Mouse (Mus musculus) CD4-positive, CD25-positive, alpha-beta regulatory T cell, adult 4 months (primary cell): ENCODE measurements around the gene Ing1. TPM values are rescaled to one million over a fixed set of nuclear protein-coding genes. Genes with fewer than 3 reads are reported as not detected.
"Not testable (repeated sequence)": the region's sequence is repeated elsewhere in the genome, so short reads cannot be mapped to it uniquely, and the experiment has no call there.

ENCODE experiments used
- ATAC-seq: one replicate; pipeline ENCODE4 v1.8.0; 2017
- polyA plus RNA-seq, 2 experiments: library from polyadenylated mRNA; unstranded; fragments of 100-300 nt; shearing (Covaris generic); gene quantifications; one replicate each; pipeline ENCODE4 v1.2.1; 2017

Gene Ing1
- polyA plus RNA-seq, 2 experiments from 2014 or later = 68.4 to 71.0 TPM

DNA sequence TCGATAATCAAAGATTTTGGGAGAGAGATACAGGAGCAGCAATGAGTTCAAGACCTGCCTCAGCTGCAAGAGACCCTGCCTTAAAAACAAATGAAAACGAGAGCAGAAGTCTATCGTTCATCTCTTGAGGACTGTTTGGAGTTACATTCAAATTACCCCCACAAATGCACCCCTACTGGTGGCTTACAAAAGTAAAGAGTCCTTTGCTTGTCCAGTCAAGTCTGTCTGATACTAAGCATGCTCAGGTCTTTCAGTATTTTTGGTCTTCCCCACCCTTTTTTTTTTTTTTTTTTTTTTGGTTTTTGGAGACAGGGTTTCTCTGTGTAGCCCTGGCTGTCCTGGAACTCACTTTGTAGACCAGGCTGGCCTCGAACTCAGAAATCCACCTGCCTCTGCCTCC, 3.9 kb upstream of the Ing1 start:
- not testable (repeated sequence) for ATAC-seq

DNA sequence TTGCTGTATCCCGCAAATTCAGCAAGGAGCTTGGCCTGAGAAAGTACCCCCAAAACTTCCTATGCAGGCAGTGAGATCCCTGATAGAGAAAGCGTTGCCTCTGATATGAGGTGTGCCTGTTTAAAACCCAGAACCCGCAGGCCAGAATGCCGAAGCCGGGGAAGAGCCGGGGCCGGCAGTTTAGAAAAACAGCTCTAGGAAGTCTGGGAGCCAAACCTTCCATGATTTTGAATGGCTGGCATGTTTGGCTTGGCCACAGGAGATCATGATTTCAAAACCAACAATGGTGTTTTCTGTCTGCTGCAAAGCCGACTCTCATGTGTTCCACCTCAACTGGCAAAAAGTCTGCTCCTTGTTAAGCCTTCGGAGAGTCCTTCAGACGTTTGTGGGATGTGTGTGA, 3.0 kb upstream of the Ing1 start:
- ATAC-seq = no peak

DNA sequence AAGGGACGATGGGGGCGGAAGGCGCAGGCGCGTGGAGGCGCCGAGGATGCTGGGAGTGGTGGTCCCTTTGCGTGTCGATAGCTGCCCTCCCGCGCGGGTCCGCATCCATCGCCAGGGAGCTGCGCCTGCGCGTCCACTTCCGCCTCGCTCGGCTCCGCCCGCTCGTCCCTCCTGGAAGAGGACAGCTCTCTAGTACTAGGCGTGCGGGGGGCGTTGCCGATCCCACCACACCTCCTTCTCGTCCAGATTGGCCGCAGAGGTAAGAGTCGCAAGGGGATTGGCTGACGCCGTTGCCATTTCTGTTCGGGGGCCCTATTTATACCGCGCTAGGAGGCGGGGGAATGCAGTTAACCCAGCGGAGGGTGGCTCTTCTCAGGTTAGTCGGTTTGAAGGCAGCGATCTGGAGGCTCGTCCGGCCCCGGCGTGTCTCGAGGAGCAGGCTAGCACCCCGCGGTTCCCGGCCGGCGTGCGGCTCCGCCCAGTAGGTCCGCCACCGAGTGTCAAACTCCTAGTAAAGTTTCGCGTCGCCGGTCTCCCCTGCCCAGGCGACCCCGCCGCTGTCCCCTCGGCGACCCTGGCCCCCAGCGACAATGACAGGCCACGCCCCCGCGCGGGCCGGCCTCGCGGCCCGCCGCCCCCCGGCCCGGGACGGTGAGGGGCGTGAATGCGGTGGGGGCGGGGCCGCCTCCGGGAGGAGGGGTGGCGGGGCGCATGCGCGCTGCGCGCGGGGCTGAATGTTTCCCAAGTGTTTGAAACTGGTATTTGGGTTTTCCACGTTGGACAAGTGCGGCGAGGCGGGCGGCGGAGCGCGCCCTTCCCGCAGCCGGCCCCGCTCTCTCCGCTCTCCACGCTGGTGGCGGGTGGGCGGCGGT, 585 bp downstream of the Ing1 start:
- peak; percentile 65 for ATAC-seq

GRCm38 (mm10) chr8:11556691-11557423, 1.5 kb downstream of the Ing1 start:
- ATAC-seq = no peak

- ATAC-seq = no peak
Observed at GRCm38 (mm10) chr8:11557424-11557767, 2.0 kb downstream of the Ing1 start.

DNA sequence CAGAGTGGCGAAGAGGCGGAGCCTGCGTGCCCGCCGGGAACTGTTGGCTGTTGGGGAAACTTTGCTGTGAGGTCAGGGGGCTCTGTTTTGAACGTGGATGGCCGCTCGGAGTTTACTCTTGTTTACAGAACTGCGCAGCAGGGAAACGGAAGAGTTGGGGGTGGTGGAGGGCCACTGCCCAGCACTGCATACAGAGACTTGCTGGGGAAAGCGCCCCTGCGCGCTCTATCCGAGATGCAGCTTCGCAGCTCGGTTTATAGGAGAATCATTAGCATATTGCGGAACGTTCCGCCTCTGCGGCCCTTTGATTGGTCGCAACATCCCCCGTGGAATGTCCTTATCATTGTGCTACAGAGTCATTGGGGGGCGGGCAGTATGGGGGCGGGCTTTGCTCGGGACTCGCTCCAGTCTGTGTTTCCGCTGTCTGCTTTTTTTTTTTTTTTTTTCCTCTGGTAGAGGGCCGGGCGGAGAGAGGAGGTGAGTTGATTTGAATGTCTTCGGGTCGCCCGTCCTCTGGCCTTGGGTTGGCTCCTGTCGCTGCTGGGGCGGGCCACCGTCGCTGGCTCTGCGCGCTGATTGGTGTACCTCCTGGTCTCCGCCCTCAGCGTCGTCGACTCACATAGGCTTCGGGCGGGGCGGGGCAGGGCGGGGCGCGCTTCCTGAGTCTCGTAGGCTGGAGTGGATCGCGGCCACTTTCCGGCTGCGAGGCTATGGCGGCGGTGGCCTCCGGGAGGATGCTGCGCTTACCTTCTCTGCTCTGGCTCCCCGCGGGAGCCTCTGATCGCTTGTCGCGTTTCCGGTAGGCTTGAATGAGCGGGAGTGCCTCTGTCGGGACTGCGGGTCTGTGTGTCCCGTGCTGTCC, 2.6 kb downstream of the Ing1 start:
- peak; percentile 61 for ATAC-seq

GRCm38 (mm10) chr8:11559511-11559910, 4.1 kb downstream of the Ing1 start:
- no peak for ATAC-seq

DNA sequence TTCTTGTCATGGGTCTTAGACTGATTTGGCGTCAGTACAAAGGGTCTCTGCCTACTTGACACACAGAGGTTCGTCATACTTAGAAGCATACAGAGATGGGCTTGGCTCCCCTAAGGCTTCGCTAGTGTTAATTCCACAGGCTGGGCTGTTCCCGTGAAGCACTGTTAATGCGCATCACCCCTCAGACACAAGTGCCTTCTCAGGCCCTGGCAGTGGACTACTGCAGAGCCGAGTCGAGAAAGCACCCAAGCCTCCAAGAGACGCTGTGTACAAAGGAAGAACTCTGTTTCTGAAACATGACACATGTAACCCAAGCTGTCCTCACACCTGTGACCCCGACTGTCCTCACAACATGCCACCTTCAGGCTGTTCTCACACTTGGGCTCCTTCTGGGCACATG, 4.8 kb downstream of the Ing1 start:
- ATAC-seq = no peak

DNA sequence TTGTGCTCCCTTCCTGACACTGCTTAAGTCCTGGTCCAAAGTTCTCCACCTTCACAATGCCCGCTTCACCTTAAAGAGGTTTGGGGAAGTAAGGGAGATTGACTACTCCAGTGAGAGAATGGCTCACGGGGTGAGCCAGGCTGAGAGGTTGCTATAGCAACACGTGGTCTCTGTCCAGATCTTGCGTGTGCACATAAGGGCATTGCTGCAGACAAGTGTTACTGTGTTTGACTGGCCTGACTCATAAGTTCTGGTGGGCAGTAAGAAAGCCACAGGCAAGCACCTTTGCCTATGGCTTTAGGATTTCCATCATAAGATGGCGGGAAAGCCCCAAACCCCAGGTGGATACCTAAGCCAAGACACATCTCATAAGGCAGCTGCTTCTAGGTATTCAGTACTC, 8.9 kb downstream of the Ing1 start:
- no peak for ATAC-seq

DNA sequence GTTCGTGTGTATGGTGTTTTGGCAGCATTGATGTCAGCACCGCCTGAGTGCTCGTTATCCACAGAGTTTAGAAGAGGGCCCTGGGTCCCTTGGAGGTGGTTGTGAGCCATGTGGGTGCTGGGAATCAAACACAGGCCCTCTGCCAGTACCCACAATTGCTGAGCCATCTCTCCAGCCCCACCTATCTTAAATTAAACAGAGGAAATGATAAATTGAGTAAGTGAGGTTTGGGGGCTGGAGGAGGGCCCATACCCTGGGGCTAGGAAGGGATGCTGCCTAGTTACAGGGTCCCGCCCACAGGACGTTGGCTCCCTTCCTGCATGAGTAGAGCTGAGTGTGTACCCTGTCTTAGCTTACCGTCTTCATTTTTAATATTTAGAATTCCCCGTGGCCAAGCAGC, 9.3 kb downstream of the Ing1 start:
- ATAC-seq = no peak

GRCm38 (mm10) chr8:11568193-11568592, 12.8 kb downstream of the Ing1 start:
- ATAC-seq = not testable (repeated sequence)

- no peak for ATAC-seq
Observed at GRCm38 (mm10) chr8:11569260-11570097, 14.1 kb downstream of the Ing1 start.

DNA sequence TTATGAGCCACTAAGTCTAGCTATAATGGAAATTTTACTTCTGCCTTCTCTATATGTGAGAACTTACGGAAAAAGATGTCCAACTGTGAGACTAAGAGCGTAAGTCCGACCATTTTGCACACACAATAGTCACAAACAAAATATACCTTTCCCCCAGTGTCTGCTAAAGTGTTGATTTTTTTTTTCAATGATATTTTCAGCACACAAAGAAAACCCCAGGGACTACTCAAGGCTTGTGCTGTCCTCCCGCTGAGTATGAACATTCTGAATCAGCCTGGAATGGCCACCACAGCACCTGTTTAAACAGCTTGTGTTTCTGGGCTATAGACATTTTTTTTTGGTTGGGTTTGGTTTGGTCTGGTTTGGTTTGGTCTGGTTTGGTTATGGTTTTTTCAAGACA, 15.4 kb downstream of the Ing1 start:
- ATAC-seq = no peak

- no peak for ATAC-seq
Observed at GRCm38 (mm10) chr8:11571950-11572349, 16.6 kb downstream of the Ing1 start.

GRCm38 (mm10) chr8:11572428-11572827, 17.1 kb downstream of the Ing1 start:
- ATAC-seq = no peak

GRCm38 (mm10) chr8:11574911-11575603, 19.7 kb downstream of the Ing1 start:
- no peak for ATAC-seq

DNA sequence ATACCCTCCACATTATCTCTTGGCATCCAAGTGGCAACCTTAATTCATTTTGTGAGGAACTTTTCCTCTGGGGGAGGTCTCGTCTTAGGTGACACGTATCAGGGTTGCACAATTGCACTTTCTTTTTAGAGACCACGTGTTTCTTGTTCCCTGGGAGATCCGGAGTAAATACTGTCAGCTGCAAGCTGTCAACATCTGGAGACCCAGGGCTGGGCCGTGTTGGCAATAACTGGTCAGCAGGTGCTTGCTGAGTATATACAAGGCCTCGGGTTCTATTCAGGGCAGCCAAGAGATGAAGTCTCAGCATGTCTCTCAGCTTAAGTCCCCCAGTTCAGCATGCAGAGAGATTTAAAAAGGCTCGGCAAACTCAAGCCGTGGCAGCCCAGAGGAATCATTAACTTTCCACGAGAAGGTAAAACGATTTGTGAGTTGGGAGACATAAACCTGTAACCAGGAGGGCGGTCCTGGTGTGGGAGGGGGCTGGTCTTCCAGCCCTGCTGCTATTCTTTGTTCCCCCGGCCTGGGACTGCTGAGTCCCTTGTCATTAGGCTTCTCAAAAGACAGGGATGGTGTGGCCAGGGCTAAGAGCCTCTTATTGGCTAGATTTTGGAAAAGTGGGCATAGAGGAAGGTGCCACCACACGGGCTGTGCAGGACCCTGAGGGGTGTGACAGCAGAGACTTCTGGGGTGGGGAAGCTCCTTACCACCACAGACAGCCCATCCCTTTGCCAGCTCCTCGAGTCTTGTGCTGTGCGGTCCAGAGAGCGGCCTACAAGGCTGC, 20.4 kb downstream of the Ing1 start:
- ATAC-seq = no peak

DNA sequence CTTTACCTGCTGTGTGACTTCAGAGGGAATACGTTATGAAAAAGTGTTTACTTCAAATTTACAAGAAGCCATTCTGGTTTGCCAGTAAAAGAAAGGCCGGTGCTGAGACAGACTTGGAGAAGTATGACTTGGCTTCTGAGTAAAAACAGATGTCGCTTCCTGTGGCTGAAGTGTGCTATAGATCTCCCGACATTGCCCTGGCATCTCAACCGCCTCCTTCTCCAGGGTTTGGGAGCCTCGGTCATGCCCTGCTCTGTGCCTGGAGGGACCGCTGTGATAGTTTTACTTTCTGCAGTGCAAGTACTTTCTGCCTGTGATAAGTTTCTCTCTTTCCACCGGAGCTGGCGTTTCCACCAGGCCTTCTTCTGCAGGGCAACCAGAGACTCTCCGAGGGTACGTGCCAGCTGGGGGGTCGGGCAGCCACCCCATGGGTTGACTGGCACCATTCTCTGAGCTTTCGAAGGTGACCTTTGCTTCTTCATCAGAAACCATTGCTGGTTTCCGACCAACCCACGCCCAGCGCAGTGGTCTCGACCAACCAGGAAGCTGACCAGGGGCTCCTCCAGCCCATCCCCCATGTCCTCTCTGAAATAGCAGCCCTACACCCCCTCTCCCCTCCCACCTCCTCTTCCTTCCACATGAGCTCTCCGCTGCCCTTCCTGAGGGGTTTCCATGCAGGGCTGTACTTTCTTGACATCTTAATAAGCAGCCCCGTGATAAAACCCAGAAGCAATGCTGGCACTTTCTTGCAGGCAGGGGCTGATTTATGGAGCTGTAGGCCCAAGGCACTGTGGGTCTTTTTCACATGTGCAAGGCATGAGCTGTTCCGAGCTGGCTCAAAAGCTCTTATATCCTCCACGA, 30.4 kb downstream of the Ing1 start:
- ATAC-seq = no peak

- no peak for ATAC-seq
Observed at GRCm38 (mm10) chr8:11586374-11586745, 31.0 kb downstream of the Ing1 start.

DNA sequence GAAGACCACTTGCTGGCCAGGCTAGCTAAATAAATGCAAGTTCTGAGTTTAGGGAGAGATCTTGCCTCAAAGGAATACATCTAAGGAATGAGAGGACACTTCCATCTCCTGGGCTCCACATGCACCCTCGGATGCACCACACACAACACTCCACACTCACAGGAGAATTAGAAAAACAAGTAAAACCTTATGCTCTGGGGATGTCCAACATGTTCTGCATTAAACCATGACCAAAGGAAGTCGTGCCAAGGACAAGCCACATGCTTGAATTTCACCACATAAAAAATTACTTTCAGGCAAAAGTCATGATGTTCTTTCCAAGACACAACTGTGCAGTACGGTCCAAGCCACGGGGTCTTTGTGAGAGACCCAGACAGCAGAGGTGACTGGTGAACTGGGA, 36.5 kb downstream of the Ing1 start:
- no peak for ATAC-seq
